Mouse (Mus musculus) right cerebral cortex, postnatal 14 days (tissue): ENCODE results near the gene Hcfc2.

Experiments
- DNase-seq: peaks from one replicate; pipeline ENCODE4 v3.0.0; 2022

Hcfc2 gene

DNA sequence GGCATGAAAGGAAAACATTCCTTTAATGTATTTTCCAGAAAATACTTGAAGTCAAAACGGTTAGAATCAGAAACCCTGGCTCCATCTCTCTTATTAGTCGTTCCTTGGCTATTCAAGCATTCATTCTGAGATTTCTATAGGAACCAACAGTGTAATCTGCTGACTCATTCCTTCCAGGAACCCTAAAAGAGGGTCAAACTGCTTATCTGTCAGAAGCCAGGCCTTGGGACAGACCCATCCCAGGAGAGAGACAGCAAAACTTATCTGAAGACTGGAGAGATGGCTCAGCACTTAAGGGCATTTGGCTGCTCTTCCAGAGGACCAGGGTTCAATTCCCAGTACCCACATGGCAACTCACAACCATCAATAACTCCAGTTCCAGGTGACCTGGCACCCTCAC is 81.1 kb downstream of the Hcfc2 start:
- no peak for DNase-seq

DNA sequence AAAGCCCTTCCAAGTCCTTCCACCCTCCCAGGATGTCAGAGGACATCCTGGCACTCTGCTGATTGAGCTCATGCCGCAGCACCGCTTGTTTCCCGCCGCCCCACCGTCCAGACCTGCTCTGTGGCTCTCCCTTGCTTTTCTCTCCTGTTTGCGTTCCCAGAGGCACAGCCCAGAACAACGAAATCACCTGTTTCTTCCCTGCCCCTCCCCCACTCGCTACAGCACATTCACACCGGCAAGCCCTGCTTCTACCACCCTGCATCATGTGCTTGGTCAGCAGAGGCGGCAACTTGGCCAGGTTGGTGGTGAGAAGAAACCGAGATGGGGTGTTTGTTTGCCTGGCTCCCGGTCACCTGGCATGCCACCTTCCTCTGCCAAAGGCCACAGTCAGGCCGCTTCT is 81.9 kb downstream of the Hcfc2 start:
- no peak for DNase-seq

DNA sequence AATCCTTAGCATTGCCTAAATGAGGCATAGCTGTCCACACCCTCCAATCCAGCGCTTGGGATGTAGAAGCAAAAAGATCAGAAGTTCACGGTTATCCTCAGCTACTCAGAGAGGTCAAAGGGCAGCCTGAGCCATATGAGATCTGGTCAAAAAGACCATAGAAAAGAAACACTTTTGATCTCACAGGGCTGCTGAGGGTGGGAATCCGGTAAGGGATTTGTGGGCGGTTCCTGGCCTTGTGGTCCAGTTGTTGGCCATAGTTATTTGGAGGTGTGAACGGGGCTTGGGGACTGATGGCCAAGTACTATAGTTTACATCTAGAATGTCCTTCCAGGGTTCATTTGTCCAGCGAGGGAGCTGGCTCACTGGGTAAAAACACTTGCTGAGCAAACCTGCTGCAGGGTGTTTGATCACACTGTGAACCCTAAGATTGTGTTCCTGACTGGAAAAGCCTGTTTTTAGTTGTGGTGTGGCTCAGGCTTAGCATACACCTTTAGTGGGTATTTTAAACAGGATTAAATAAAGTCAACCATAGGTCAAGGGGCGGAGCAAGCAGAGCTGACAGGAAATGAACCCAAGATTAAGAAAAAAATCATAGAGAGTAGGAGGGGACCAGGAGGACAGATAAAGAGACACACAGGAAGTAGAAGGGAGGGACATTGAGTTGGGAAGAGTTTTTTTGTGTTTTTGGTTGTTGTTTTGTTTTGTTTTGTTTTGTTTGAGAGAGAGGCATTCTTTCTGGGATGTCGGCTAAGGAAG is 83.0 kb downstream of the Hcfc2 start:
- no peak for DNase-seq

DNA sequence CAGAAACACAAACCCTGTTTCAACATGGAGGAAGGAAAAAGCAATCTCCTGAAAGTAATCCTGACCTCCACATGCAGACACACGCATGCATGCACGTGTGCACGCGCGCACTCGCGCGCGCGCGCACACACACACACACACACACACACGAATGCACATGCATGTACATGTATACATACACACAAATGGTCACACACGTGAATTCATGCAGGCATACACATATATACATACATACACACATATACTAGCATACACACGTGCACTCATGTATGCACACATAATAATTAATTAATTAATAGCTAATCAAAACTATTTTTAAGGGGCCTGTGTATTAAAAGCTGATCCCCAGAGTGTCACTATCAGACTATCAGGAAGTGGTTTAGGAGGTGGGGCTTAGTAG is 83.9 kb downstream of the Hcfc2 start:
- no peak for DNase-seq

DNA sequence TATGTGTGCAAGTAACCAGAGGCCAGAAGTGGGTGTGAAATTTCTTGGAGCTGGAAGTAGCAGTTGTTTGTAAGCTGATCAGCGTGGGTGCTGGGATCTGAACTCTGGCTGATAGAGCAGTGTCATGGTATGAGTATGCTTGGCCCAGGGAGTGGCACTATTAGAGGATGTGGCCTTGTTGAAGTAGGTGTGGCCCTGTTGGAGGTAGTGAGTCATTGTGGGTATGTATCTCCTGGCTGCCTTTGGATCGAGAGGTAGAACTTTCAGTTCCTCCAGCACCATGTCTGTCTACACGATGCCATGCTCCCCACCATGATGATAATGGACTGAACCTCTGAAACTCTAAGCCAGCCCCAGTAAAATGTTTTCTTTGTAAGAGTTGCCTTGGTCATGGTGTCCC is 84.4 kb downstream of the Hcfc2 start:
- DNase-seq, result no peak

DNA sequence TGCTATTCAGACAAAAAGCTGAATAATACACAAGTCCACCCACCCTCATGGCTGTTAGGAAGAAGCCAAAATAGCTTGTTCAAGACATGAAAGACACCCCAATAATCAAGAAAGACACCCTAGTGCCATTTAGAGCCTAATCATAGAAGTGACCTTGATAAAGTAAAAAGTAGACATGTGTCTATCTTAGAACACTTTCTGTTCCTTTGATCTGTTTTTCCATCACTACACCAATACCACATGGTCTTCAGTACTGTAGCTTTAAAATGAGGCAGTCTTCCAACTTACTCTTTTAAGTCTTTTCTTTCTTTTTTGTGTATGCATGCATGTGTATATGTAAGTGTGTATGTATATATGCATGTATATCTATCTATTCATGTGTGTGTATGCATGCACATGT is 84.9 kb downstream of the Hcfc2 start:
- no peak for DNase-seq

DNA sequence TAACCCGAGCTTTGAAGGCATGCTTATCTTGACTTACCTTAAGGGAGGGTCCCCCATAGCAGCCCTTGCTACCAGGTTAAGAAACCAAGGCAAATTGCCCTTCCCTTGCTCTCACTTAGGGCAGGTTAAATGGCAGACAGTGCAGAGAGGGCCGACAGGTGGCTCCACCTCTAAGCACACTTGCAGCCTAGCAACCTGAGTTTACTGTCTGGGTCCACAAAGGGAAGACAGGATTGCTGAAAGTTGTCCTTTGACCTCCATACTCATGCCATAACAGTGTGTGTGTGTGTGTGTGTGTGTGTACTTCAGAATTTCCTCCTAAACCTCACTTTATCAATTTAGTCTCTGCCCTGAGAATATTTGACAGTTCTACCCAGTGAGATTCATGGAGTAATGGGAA is 86.5 kb downstream of the Hcfc2 start:
- DNase-seq, result no peak

DNA sequence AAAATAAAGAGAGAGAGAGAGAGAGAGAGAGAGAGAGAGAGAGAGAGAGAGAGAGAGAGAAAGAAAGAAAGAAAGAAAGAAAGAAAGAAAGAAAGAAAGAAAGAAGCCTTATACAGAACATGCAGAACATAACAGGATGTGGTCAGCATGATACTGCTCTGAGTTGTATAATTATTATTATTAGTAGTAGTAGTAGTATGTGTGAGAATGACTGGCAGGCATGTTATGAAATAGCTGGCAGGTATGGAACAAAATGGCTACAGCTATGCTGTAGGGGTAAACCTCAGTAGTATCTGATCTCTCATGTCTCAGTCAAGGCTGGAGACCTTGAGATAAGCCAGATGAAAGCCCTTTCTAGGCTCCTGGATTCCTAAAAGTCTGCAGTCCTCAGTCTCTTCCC is 93.2 kb downstream of the Hcfc2 start:
- DNase-seq, result no peak

DNA sequence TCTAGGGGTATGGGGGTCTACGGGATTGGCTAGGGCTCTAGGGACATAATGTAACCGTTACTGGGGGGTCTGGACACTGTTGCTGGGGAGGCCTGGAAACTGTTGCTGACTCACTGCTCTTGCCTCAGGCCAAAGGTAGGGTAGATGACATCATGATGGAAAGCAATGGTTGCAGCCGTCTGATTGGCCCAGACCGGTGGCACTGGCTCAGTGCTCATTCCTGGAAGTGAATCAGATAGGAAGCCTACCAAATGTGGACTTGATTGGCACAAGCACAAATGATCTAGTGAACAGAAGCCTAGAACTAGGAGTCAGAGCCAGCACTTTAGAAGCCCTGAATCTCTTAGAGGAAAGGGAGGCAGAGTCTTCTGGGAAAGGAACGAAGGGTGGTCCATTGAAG is 94.5 kb downstream of the Hcfc2 start:
- DNase-seq, result no peak

DNA sequence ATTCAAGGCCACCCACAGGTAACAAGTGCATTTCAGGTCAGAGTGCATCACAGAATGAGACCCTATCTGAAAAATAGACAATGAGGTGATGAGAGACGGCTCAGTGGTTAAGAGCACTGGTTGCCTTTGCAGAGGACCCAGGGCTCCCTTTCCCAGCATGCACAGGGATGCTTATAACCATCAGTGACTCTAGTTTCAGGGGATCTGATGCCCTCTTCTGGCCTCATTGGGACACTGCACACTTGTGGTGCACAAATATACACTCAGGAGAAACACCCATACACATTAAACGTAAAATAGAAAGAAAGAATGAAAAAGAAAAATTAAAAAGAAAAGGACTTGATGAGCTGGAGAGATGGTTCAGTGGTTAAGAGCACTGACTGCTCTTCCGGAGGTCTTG is 95.8 kb downstream of the Hcfc2 start:
- DNase-seq, result no peak
